Comparison of ENCODE assay signal across 12 mouse cellular contexts in the genomic region with DNA sequence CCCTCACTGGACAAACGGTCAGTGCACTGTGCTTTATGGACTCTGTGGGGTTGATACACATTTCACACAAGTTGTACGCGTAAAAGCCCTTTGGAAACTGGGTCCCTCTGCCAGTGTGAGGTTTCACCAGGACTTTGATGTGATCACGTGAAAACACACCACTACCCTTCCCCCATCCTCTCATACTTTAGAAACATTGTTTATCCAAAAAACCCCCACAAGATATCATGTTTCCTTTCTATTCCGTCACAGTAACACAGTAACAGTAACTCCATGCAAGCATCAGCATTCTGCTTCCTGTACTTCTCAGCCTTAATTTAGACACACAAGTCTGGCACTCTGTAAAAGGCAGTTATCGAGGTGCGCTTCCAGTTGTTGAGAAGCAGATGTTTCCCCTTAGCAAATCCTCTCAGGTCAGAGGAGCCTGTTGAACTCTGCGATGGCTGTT. TPM values are rescaled to one million over a fixed set of nuclear protein-coding genes. Genes with fewer than 3 reads are reported as not detected.
A peak's percentile ranks its signal among the peaks of the same experiment; 100 is the strongest.
DNase-seq lines count a peak whose midpoint lies in the region; ATAC-seq lines count a peak whose summit lies in the region.
"Had no signal": no experiment of that assay in that cellular context is flagged by ENCODE, and none has a peak within 500 bp of the region (broad histone marks: within the 10 kb centered on the region; RNA-seq: fewer than 3 reads in every experiment).

No protein-coding gene starts in this region.

- no peak overlapping the region for H3K4me2 ChIP-seq in heart, embryonic 15.5 days
- no peak overlapping the region for H3K4me2 ChIP-seq in forebrain, embryonic 11.5 days (ENCODE audit: low read depth, low read length, severe bottlenecking)
- H3K4me2 ChIP-seq: hindbrain, embryonic 14.5 days had no signal

- H3K4me3 ChIP-seq in heart, embryonic 15.5 days: no peak overlapping the region
- H3K4me3 ChIP-seq in forebrain, embryonic 11.5 days (ENCODE audit: low read depth, low read length): no peak overlapping the region

- H3K27me3 ChIP-seq in heart, embryonic 15.5 days: no peaks in the 10 kb centered on the region
- H3K27me3 ChIP-seq in forebrain, embryonic 11.5 days (ENCODE audit: control insufficient read depth, insufficient read depth, low read length): no peaks in the 10 kb centered on the region

- no peak for DNase-seq in heart, postnatal 36 days
- peak; percentile 90 for DNase-seq in naive thymus-derived CD4-positive, alpha-beta T cell, adult 2 months (ENCODE audit: low read depth)
- DNase-seq in right cerebral cortex, postnatal 25 days: no peak
- no peak for DNase-seq in forebrain, embryonic 11.5 days (ENCODE audit: low spot score)
- no peak for DNase-seq in heart, postnatal 14 days
- DNase-seq: cerebellum, adult 9-10 months; left cerebral cortex, postnatal 4 days had no signal

- H3K9me3 ChIP-seq in heart, embryonic 15.5 days (replicated peaks): no peaks in the 10 kb centered on the region
- H3K9me3 ChIP-seq in forebrain, embryonic 11.5 days (ENCODE audit: control insufficient read depth, low read length): no peaks in the 10 kb centered on the region

- 0 out of 2 replicates have a peak overlapping the region, but pooled peaks have one; percentile 3 for H3K27ac ChIP-seq in heart, embryonic 15.5 days
- no peak overlapping the region for H3K27ac ChIP-seq in forebrain, embryonic 11.5 days (ENCODE audit: low read depth, low read length)
- H3K27ac ChIP-seq: hindbrain, embryonic 14.5 days had no signal

- 51% methylated on average over 8 of the region's 8 CpGs for WGBS in heart, embryonic 15.5 days
- WGBS in forebrain, embryonic 11.5 days: 79% methylated on average over 8 of the region's 8 CpGs

- no peaks in the 10 kb centered on the region; the same call in 1 of the 2 replicates for H3K4me1 ChIP-seq in heart, embryonic 15.5 days (replicated peaks)
- no peaks in the 10 kb centered on the region for H3K4me1 ChIP-seq in forebrain, embryonic 11.5 days (replicated peaks; ENCODE audit: control insufficient read depth, insufficient read depth, low read length)

- H3K36me3 ChIP-seq in heart, embryonic 15.5 days: no peaks in the 10 kb centered on the region
- no peaks in the 10 kb centered on the region for H3K36me3 ChIP-seq in forebrain, embryonic 11.5 days (ENCODE audit: control insufficient read depth, insufficient read depth, low read length)

- intact Hi-C loops in heart, postnatal 36 days (cut with DNase I): no loop called here
- intact Hi-C loops in heart, postnatal 14 days (cut with DNase I): no loop called here

- no peak overlapping the region for H3K9ac ChIP-seq in heart, embryonic 15.5 days
- no peak overlapping the region for H3K9ac ChIP-seq in forebrain, embryonic 11.5 days (ENCODE audit: low read length)
- H3K9ac ChIP-seq: hindbrain, embryonic 14.5 days had no signal

- no peak for ATAC-seq in heart, embryonic 15.5 days (replicated peaks; ENCODE audit: insufficient number of reproducible peaks, insufficient read depth, low FRiP score, low read depth)
- ATAC-seq in CD4-positive, CD25-positive, alpha-beta regulatory T cell, adult 4 months: peak; percentile 44
- peak; percentile 39 for ATAC-seq in inflammation-experienced regulatory T-cells, adult 6 months
- ATAC-seq in forebrain, embryonic 11.5 days (replicated peaks; ENCODE audit: low FRiP score): no peak

RNA-seq across cellular contexts. Expression of gene Fam169b, which starts 12.2 kb away (rescaled TPM):
- 1.0 and 10.5 TPM in 2 replicates for polyA plus RNA-seq in heart, embryonic 15.5 days (2015; fragmentation: Nextera tagmentation; extraction: Ambion mirVana)
- total RNA-seq in heart, postnatal 36 days (2021): under 1 TPM in 1 of 2 experiments, not detected in 1; 0.14 TPM
- polyA plus RNA-seq in CD4-positive, CD25-positive, alpha-beta regulatory T cell, adult 4 months (2017; shearing (Covaris generic)): 100 to 1,000 TPM; 124 to 148 TPM
- 100 to 1,000 TPM in 2 of 3 experiments, 10 to 100 TPM in 1; 45.3 to 127 (median 108) TPM for polyA plus RNA-seq in inflammation-experienced regulatory T-cells, adult 6 months (2017; shearing (Covaris generic))
- 0.19 and 0.39 TPM in 2 replicates for polyA plus RNA-seq in forebrain, embryonic 11.5 days (2014; fragmentation: Nextera tagmentation; extraction: Ambion mirVana)
- 1 to 10 TPM in 1 of 2 experiments, under 1 TPM in 1; 0.38 to 1.2 TPM for total RNA-seq in heart, postnatal 14 days (2021)

RNA-seq across cellular contexts. Expression of gene Pgpep1l, which starts 21.8 kb away (rescaled TPM):
- polyA plus RNA-seq in heart, embryonic 15.5 days (2015; fragmentation: Nextera tagmentation; extraction: Ambion mirVana): 0.25 and 0.44 TPM in 2 replicates
- under 1 TPM in 1 of 2 experiments, not detected in 1; 0.33 TPM for total RNA-seq in heart, postnatal 36 days (2021)
- polyA plus RNA-seq in CD4-positive, CD25-positive, alpha-beta regulatory T cell, adult 4 months (2017; shearing (Covaris generic)): 1 to 10 TPM; 6.2 to 6.6 TPM
- 1 to 10 TPM in 2 of 3 experiments, under 1 TPM in 1; 0.98 to 6.9 (median 4.2) TPM for polyA plus RNA-seq in inflammation-experienced regulatory T-cells, adult 6 months (2017; shearing (Covaris generic))
- not detected in 2 replicates for polyA plus RNA-seq in forebrain, embryonic 11.5 days (2014; fragmentation: Nextera tagmentation; extraction: Ambion mirVana)
- total RNA-seq in heart, postnatal 14 days (2021): under 1 TPM in 1 of 2 experiments, not detected in 1; 0.39 TPM
- total RNA-seq: left cerebral cortex, postnatal 4 days had no signal
- polyA plus RNA-seq: C2C12 had no signal

Comparison
In these comparisons a context has a peak if more than half of its experiments do, and no peak if none do; other contexts are left out.
1. ATAC-seq: peak in CD4-positive, CD25-positive, alpha-beta regulatory T cell, adult 4 months (single experiment) and inflammation-experienced regulatory T-cells, adult 6 months (single experiment); none in heart, embryonic 15.5 days (single experiment) and forebrain, embryonic 11.5 days (single experiment).